In genomic region chr16:77595661-77596060, GRCm38 (mm10) we compare ENCODE assay signal across 18 mouse cellular contexts. TPM values are rescaled to one million over a fixed set of nuclear protein-coding genes. Genes with fewer than 3 reads are reported as not detected.
A peak's percentile ranks its signal among the peaks of the same experiment; 100 is the strongest.
DNase-seq lines count a peak whose midpoint lies in the region; ATAC-seq and TF ChIP-seq lines count a peak whose summit lies in the region.
"Had no signal": no experiment of that assay in that cellular context is flagged by ENCODE, and none has a peak within 500 bp of the region (broad histone marks: within the 10 kb centered on the region; RNA-seq: fewer than 3 reads in every experiment).

No protein-coding gene starts in this region.

- peaks cover 8% of the 10 kb centered on the region; the same call in 1 of the 2 replicates for H3K36me3 ChIP-seq in forebrain, embryonic 12.5 days (replicated peaks)
- H3K36me3 ChIP-seq in forebrain, embryonic 10.5 days (replicated peaks) = no peaks in the 10 kb centered on the region; the same call in 1 of the 2 replicates
- no peaks in the 10 kb centered on the region for H3K36me3 ChIP-seq in midbrain, embryonic 11.5 days (ENCODE audit: control insufficient read depth, insufficient read depth, low read length)
- peaks cover 22% of the 10 kb centered on the region for H3K36me3 ChIP-seq in midbrain, embryonic 10.5 days
- H3K36me3 ChIP-seq in hindbrain, postnatal 0 days (ENCODE audit: insufficient read depth, low read length) = no peaks in the 10 kb centered on the region
- H3K36me3 ChIP-seq in stomach, postnatal 0 days (ENCODE audit: control insufficient read depth, insufficient read depth, low read length) = 0 out of 2 replicates have a peak, but pooled peaks cover 2% of the 10 kb centered on the region
- no peaks in the 10 kb centered on the region for H3K36me3 ChIP-seq in kidney, embryonic 16.5 days (ENCODE audit: insufficient read depth, low read length)

- no peak for TF ChIP-seq EP300 in stomach, postnatal 0 days (optimal IDR thresholded peaks at IDR 0.05)

- no peak for ATAC-seq in forebrain, embryonic 12.5 days (ENCODE audit: low FRiP score)
- ATAC-seq in midbrain, embryonic 11.5 days (ENCODE audit: low FRiP score) = no peak
- ATAC-seq in hindbrain, postnatal 0 days = no peak
- no peak for ATAC-seq in stomach, postnatal 0 days (ENCODE audit: low FRiP score, low TSS enrichment)
- no peak for ATAC-seq in kidney, embryonic 16.5 days (ENCODE audit: low FRiP score, low TSS enrichment)

- H3K27me3 ChIP-seq in forebrain, embryonic 12.5 days = no peaks in the 10 kb centered on the region
- H3K27me3 ChIP-seq in forebrain, embryonic 10.5 days (ENCODE audit: poor library complexity, severe bottlenecking) = no peaks in the 10 kb centered on the region
- H3K27me3 ChIP-seq in midbrain, embryonic 11.5 days (ENCODE audit: control insufficient read depth, insufficient read depth, low read length) = no peaks in the 10 kb centered on the region
- H3K27me3 ChIP-seq in midbrain, embryonic 10.5 days (ENCODE audit: low read depth, poor library complexity, severe bottlenecking) = no peaks in the 10 kb centered on the region
- no peaks in the 10 kb centered on the region for H3K27me3 ChIP-seq in hindbrain, postnatal 0 days (ENCODE audit: insufficient read depth, low read length)
- no peaks in the 10 kb centered on the region for H3K27me3 ChIP-seq in stomach, postnatal 0 days (ENCODE audit: control insufficient read depth, insufficient read depth, low read length)
- no peaks in the 10 kb centered on the region for H3K27me3 ChIP-seq in kidney, embryonic 16.5 days (ENCODE audit: insufficient read depth, low read length)

- H3K9me3 ChIP-seq in forebrain, embryonic 12.5 days = no peaks in the 10 kb centered on the region
- H3K9me3 ChIP-seq in forebrain, embryonic 10.5 days = no peaks in the 10 kb centered on the region
- no peaks in the 10 kb centered on the region for H3K9me3 ChIP-seq in midbrain, embryonic 11.5 days (ENCODE audit: control insufficient read depth, low read length)
- H3K9me3 ChIP-seq in midbrain, embryonic 10.5 days (replicated peaks) = no peaks in the 10 kb centered on the region
- H3K9me3 ChIP-seq in hindbrain, postnatal 0 days (ENCODE audit: low read length) = no peaks in the 10 kb centered on the region
- no peaks in the 10 kb centered on the region for H3K9me3 ChIP-seq in stomach, postnatal 0 days (ENCODE audit: control insufficient read depth, low read length)
- no peaks in the 10 kb centered on the region for H3K9me3 ChIP-seq in kidney, embryonic 16.5 days (ENCODE audit: low read length)

- H3K4me3 ChIP-seq in forebrain, embryonic 12.5 days (replicated peaks) = no peak overlapping the region
- no peak overlapping the region for H3K4me3 ChIP-seq in forebrain, embryonic 10.5 days
- H3K4me3 ChIP-seq in midbrain, embryonic 11.5 days (ENCODE audit: low read depth, low read length) = no peak overlapping the region
- H3K4me3 ChIP-seq in midbrain, embryonic 10.5 days = no peak overlapping the region
- peak overlapping the region; percentile 40 for H3K4me3 ChIP-seq in hindbrain, postnatal 0 days (ENCODE audit: low read length)
- 0 out of 2 replicates have a peak overlapping the region, but pooled peaks have one; percentile 3 for H3K4me3 ChIP-seq in stomach, postnatal 0 days (ENCODE audit: low read depth, low read length)
- no peak overlapping the region for H3K4me3 ChIP-seq in kidney, embryonic 16.5 days (ENCODE audit: low read length)

- no peak for TF ChIP-seq CTCF in hindbrain, postnatal 0 days (IDR thresholded peaks at IDR 0.05; ENCODE audit: low read depth)
- TF ChIP-seq CTCF in stomach, postnatal 0 days (IDR thresholded peaks at IDR 0.05; ENCODE audit: low read depth) = no peak

- no peak for DNase-seq in forebrain, embryonic 10.5 days (ENCODE audit: extremely low spot score, low spot score)
- peak; percentile 72 for DNase-seq in midbrain, embryonic 11.5 days (ENCODE audit: low spot score, missing footprints)
- no peak for DNase-seq in midbrain, embryonic 10.5 days (ENCODE audit: low spot score)
- peak; percentile 42 for DNase-seq in hindbrain, postnatal 0 days (ENCODE audit: low spot score)
- DNase-seq in stomach, postnatal 0 days (ENCODE audit: low spot score) = no peak
- no peak for DNase-seq in left cerebral cortex, adult 8-10 months (ENCODE audit: low spot score in 2 of 2)
- DNase-seq: heart, postnatal 36 days; kidney, adult 18-20 months; right cerebral cortex, postnatal 25 days; thymus, postnatal 25 days had no signal

- H3K4me1 ChIP-seq in forebrain, embryonic 12.5 days = peaks cover 29% of the 10 kb centered on the region
- H3K4me1 ChIP-seq in forebrain, embryonic 10.5 days = peaks cover 16% of the 10 kb centered on the region
- H3K4me1 ChIP-seq in midbrain, embryonic 11.5 days (ENCODE audit: control insufficient read depth, insufficient read depth, low read length) = peaks cover 6% of the 10 kb centered on the region; the same call in 1 of the 2 replicates
- H3K4me1 ChIP-seq in midbrain, embryonic 10.5 days = peaks cover 19% of the 10 kb centered on the region
- no peaks in the 10 kb centered on the region for H3K4me1 ChIP-seq in hindbrain, postnatal 0 days (ENCODE audit: insufficient read depth, low read length)
- H3K4me1 ChIP-seq in stomach, postnatal 0 days (replicated peaks; ENCODE audit: control insufficient read depth, insufficient read depth) = no peaks in the 10 kb centered on the region
- H3K4me1 ChIP-seq in kidney, embryonic 16.5 days (ENCODE audit: insufficient read depth, low read length) = peaks cover 9% of the 10 kb centered on the region; the same call in 1 of the 2 replicates

- no peak overlapping the region for H3K9ac ChIP-seq in forebrain, embryonic 12.5 days
- H3K9ac ChIP-seq in midbrain, embryonic 11.5 days (ENCODE audit: low read length) = no peak overlapping the region
- peak overlapping the region; percentile 63 for H3K9ac ChIP-seq in hindbrain, postnatal 0 days (replicated peaks; ENCODE audit: low read length)
- no peak overlapping the region for H3K9ac ChIP-seq in stomach, postnatal 0 days (ENCODE audit: low read length)
- H3K9ac ChIP-seq in kidney, embryonic 16.5 days (replicated peaks; ENCODE audit: low read length) = no peak overlapping the region

- 71% methylated on average over 7 of the region's 7 CpGs for WGBS in forebrain, embryonic 12.5 days
- 86% methylated on average over 7 of the region's 7 CpGs for WGBS in forebrain, embryonic 10.5 days
- WGBS in midbrain, embryonic 11.5 days = 89% methylated on average over 7 of the region's 7 CpGs
- 86% methylated on average over 7 of the region's 7 CpGs for WGBS in midbrain, embryonic 10.5 days
- 43% methylated on average over 7 of the region's 7 CpGs for WGBS in hindbrain, postnatal 0 days
- WGBS in stomach, postnatal 0 days = 65% methylated on average over 7 of the region's 7 CpGs
- 80% methylated on average over 7 of the region's 7 CpGs for WGBS in kidney, embryonic 16.5 days

- H3K27ac ChIP-seq in forebrain, embryonic 12.5 days = no peak overlapping the region
- H3K27ac ChIP-seq in forebrain, embryonic 10.5 days = no peak overlapping the region
- H3K27ac ChIP-seq in midbrain, embryonic 11.5 days (ENCODE audit: low read depth, low read length) = no peak overlapping the region
- no peak overlapping the region for H3K27ac ChIP-seq in midbrain, embryonic 10.5 days (replicated peaks)
- peak overlapping the region; percentile 89 for H3K27ac ChIP-seq in hindbrain, postnatal 0 days
- H3K27ac ChIP-seq in stomach, postnatal 0 days (replicated peaks) = no peak overlapping the region
- H3K27ac ChIP-seq in kidney, embryonic 16.5 days (ENCODE audit: low read length) = no peak overlapping the region

- H3K4me2 ChIP-seq in forebrain, embryonic 12.5 days = peak overlapping the region; percentile 17; the same call in 1 of the 2 replicates
- H3K4me2 ChIP-seq in midbrain, embryonic 11.5 days = no peak overlapping the region
- peak overlapping the region; percentile 65 for H3K4me2 ChIP-seq in hindbrain, postnatal 0 days (ENCODE audit: low read depth, low read length)
- peak overlapping the region; percentile 12; the same call in 1 of the 2 replicates for H3K4me2 ChIP-seq in stomach, postnatal 0 days (replicated peaks; ENCODE audit: low read depth)
- H3K4me2 ChIP-seq in kidney, embryonic 16.5 days (replicated peaks; ENCODE audit: low read depth, low read length) = no peak overlapping the region

RNA-seq across cellular contexts. Expression of gene Gm11146, which starts 6.2 kb away (rescaled TPM):
- not detected in 2 replicates for polyA plus RNA-seq in forebrain, embryonic 12.5 days (2016; fragmentation: Nextera tagmentation; extraction: Ambion mirVana)
- polyA plus RNA-seq in forebrain, embryonic 10.5 days (2016; fragmentation: Nextera tagmentation; extraction: Ambion mirVana) = not detected in 2 replicates
- not detected in 2 replicates for polyA plus RNA-seq in midbrain, embryonic 11.5 days (2014; fragmentation: Nextera tagmentation; extraction: Ambion mirVana)
- not detected in 2 replicates for polyA plus RNA-seq in midbrain, embryonic 10.5 days (2016; fragmentation: Nextera tagmentation; extraction: Ambion mirVana)
- total RNA-seq in hindbrain, postnatal 0 days (2014; rRNA removed) = not detected in 2 replicates
- polyA plus RNA-seq in hindbrain, postnatal 0 days (2015; fragmentation: Nextera tagmentation; extraction: Ambion mirVana) = not detected in 2 replicates
- polyA plus RNA-seq in stomach, postnatal 0 days (2015; fragmentation: Nextera tagmentation; extraction: Ambion mirVana) = not detected in 2 replicates
- total RNA-seq in left cerebral cortex, adult 8-10 months (2022) = not detected
- polyA plus RNA-seq in kidney, embryonic 16.5 days (2015; fragmentation: Nextera tagmentation; extraction: Ambion mirVana) = not detected in 2 replicates
- total RNA-seq: adrenal gland, postnatal 4 days; heart, adult 18-20 months; heart, postnatal 36 days; layer of hippocampus, postnatal 10 days; MEL had no signal
- polyA plus RNA-seq: limb, embryonic 11.5 days; liver, embryonic 16.5 days had no signal

Comparison
In these comparisons a context has a peak if more than half of its experiments do, and no peak if none do; other contexts are left out.
1. DNase-seq: peak in midbrain, embryonic 11.5 days (single experiment) and hindbrain, postnatal 0 days (single experiment); none in forebrain, embryonic 10.5 days (single experiment), midbrain, embryonic 10.5 days (single experiment), stomach, postnatal 0 days (single experiment) and left cerebral cortex, adult 8-10 months (0 of 2).
2. H3K4me2 ChIP-seq: peak in forebrain, embryonic 12.5 days (single experiment), hindbrain, postnatal 0 days (single experiment) and stomach, postnatal 0 days (single experiment); none in midbrain, embryonic 11.5 days (single experiment) and kidney, embryonic 16.5 days (single experiment).
3. H3K4me3 ChIP-seq: peak in hindbrain, postnatal 0 days (single experiment) and stomach, postnatal 0 days (single experiment); none in forebrain, embryonic 12.5 days (single experiment), forebrain, embryonic 10.5 days (single experiment), midbrain, embryonic 11.5 days (single experiment), midbrain, embryonic 10.5 days (single experiment) and kidney, embryonic 16.5 days (single experiment).